Mouse (Mus musculus): ENCODE measurements at regions not wholly inside any gene's neighbourhood (a gene's known extent, or its start where the extent isn't known, plus 50 kb on each side); places are given as distances from the start of the nearest gene placed in this dataset.

GRCm38 (mm10) chr13:16669281-16669680, 657.6 kb downstream of the Inhba start:
- CTCF ChIA-PET: no interaction called here

DNA sequence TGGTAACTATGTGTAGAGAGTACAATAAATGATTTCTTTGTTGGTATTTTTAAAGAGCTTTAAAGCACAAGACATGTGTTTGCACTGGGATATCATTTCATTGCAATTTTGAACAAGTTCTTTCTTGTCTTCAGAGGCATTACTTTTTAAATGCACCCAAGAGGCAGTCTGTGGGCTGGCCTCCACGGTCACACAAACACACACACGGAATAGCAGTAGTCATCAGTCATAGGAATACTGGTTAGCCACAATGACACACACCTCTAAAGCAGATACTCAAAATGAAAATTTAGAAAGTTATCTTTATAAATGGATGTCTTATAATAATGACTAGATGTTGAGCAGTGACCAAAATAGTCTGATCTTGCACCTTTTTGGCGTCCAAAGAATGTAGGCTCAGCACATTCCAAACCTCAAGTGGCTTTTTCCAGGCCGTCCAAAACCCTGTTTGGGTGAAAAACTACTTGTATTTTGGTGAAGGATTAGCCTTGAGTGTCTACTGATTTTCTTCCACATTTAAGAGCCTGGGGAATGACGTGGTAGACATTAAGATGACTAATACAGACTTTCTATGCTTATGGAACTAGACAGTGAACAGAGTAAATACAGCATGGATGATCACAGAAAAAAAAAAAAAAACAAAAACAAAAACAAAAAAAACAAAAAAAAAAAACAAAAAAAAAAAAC, 658.5 kb downstream of the Inhba start:
- CTCF ChIA-PET: no interaction called here

DNA sequence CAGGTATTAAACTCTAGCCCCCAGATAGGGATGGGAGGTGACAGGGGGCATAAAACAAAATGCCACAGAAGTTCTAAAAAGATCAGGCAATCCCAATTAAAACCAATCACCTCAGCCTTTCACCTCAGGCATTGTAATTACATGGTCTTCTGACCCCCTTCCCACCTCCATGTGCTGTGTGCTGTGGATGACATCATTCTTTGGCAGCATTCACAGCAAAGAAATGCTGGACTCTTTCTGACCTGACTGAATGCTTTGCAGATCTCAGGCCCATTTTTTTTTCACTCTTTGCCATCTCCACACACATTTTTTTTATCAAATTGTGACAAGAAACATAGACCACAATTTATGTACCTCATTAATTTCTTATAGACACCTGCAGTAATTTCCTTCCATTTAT, 659.1 kb downstream of the Inhba start:
- CTCF ChIA-PET: no interaction called here

DNA sequence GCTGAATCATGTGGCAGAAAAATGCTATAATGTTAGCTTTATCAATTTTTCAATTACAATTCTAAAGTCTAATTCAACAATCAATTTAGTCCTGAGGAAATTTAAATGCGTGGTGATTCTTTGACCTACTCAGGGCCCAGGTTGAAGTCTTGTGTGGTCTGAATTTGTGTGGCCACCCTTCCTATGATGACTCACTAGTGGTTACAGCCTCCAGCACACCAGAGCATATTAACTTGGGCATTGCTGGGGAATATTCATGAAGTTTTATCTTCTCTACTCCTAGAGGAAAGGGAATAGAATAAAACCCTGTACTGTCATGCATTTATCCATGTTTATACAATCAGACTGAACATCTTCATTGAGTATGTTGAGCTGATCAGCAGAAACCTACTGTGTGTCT, 665.2 kb downstream of the Inhba start:
- CTCF ChIA-PET: no interaction called here

DNA sequence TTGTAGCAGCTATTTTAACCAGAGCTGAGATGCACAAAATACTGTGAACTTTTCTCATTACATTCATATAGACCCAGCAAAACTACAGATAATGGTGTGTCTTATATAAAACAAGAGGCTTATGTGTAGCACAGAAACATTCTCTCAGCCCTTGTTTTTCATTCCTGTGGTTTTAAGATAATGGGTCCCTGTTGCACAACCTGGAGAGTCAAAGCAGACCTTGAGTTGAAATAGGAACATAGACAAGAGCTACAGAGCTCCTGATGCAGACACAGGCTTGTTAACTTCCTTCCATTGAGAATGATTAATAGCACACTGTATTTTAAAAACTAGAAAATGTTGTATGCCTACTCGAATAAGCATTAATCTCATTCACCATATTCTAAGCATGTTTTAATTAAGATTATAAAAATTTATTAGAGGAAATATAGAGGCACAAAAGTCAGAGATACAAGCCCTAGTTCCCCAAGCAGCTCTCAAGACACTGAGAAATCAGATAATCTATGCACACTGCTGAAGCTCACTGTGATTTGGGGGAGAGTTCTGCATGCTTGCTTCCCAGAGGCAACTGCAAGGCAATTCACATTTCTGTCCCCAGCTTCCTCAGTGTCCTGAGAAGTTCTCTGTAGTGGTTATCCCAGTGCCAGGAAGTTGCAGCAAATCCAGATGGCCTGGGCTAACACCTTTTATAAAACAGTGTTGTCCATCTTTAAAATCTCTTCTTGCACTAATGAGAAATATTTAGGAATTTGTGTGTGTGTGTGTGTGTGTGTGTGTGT, 666.8 kb downstream of the Inhba start:
- CTCF ChIA-PET: no interaction called here

GRCm38 (mm10) chr13:16694201-16694600, 682.5 kb downstream of the Inhba start:
- CTCF ChIA-PET: no interaction called here

- CTCF ChIA-PET: no interaction called here
These were observed 689.3 kb downstream of the Inhba start for GRCm38 (mm10) chr13:16700934-16701333.

GRCm38 (mm10) chr13:16702138-16702537, 690.5 kb downstream of the Inhba start:
- CTCF ChIA-PET: no interaction called here

DNA sequence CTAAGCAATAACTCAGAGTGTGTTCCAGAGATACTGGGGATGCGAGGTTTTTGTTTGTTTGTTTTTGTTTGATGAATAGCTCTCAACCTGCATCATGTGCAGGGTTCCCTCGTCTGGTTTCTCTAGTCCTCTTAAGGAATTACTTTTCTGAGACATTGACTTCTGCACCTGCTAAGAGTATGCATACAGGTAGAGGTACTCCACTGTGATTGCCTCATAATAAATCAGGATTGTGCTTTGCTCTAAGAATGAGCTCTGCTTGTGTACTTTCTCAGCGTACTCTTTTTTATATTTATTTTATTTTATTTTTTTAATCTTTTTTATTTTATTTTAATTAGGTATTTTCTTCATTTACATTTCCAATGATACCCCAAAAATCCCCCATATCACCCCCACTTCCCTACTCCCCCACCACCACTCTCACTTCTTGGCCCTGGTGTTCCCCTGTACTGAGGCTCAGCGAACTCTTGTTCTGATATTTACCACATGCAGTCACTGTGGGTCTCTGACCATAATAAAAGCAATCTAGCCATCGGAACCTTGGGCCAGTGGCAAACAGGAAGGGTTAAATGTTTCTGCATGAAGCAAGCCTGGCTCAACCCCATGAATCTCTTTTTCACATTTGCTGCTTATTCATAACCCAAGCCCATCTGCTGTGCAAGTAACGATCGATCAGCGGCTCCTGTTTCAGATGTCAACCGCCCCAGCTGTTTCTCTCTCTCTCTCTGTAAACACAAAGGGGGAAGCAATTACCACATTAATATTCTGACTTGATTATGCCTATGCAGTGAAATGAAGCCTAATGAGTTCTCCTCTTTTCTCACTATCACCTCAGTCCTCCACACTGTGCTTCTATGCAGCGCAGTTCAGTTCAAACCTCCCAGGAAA, 693.8 kb downstream of the Inhba start:
- CTCF ChIA-PET: no interaction called here

GRCm38 (mm10) chr13:16706105-16706442, 694.4 kb downstream of the Inhba start:
- CTCF ChIA-PET: no interaction called here

- CTCF ChIA-PET: no interaction called here
These were observed 703.8 kb downstream of the Inhba start for GRCm38 (mm10) chr13:16715296-16715960.

- CTCF ChIA-PET: no interaction called here
These were observed 704.7 kb downstream of the Inhba start for GRCm38 (mm10) chr13:16716340-16716739.

DNA sequence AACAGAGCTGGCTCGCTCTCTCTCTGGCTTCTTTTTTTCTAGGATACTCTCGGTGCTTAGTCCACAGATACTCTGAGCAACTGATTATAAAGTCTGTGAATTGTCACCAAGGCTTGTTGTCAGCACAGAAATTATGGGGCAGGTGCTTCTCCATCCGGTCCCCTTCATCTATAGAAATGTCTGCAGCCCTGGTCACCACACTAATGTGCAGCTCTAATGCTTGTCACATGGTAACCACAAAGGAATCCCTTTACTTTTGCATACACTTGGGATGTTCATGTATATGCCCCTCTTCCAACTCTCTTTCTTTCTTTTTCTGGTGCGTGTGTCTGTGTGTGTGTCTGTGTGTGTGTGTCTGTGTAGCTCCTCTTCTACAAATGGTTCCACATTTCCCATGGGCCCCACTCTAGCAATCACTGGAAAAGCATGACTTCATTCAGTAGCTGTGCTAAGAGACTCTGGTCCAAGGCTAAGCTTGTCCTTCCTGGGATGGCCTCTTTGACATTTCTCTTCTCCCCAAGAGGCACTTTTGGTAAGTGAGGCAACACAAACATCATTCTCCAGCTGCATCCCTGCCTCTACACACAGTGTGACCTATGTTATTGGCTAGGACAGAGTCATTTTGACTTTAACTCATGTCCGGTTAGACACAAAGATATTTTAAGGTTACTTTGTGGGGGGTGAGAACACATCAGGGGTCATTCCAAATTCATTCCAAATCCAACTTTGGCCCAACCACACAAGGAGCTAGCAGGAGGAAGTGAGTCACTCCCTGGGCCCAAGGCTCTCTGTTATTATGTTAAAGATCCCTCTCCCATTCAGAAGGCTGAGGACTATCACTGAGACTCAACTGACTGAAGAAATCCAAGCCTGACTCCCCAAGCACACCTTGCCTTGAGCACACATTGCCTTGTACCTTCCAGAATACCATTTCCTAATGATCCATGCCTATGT, 705.4 kb downstream of the Inhba start:
- CTCF ChIA-PET: no interaction called here

DNA sequence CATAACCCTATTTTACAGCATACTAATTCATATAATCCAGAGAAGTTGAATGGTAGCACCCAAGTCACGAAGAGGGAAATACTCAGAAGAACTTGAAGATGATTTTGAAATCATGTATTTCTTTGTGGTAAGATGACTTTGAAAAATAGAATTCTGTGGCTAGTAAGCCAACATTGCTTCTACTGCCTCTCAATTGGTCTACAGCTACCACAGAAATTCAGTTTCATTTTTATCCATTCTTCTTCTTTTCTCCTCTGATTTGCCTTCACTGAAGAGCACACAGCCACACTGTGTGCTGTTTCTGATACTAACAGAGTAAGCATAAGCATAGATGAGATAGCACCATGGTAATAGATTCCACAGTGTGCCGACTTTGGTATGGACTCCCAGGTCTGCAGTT, 708.4 kb downstream of the Inhba start:
- CTCF ChIA-PET: no interaction called here

GRCm38 (mm10) chr13:16725350-16725749, 713.7 kb downstream of the Inhba start:
- CTCF ChIA-PET: no interaction called here

- CTCF ChIA-PET: no interaction called here
These were observed 726.7 kb downstream of the Inhba start for GRCm38 (mm10) chr13:16738313-16738712.

GRCm38 (mm10) chr13:16739563-16739962, 727.9 kb downstream of the Inhba start:
- CTCF ChIA-PET: no interaction called here

- CTCF ChIA-PET: no interaction called here
These were observed 732.6 kb downstream of the Inhba start for GRCm38 (mm10) chr13:16744237-16744636.

DNA sequence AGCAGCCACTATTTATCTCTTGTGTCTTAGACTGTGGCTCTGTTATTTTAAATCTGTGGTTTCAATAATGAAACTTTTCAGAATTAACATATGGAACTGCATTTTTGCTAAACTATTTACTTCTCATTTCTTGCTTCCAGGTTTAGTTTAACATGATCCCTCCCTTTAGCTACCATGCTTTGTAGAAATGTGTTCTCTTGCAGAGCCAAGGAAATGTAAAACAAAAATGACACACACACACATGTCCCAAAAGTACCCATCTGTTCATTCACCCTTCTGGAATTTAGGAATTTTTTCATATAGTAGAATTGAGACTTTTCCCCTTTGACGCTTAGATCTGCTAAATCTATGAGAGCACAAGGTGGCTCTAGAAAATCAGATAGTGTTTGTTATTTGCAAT, 734.0 kb downstream of the Inhba start:
- CTCF ChIA-PET: no interaction called here

DNA sequence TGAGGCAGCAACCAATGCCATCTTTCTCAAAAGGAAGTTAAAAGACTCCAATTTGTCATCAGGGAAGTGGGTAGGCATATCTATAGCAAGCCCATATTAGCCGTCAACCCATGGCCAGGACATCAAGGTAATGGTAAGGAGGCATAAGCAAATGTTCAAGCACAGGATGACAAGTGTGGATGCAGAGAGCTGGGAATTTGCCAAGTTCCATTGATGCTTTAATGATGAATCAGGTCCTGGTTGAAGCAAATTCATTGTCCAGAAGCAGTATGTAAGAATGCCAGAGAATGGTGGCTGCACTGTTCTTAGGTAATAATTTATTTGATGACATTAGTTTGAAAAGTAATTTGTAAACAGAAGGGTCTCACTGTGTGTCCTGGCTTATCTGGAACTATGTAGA, 734.8 kb downstream of the Inhba start:
- CTCF ChIA-PET: no interaction called here

GRCm38 (mm10) chr13:16756264-16756663, 744.6 kb downstream of the Inhba start:
- CTCF ChIA-PET: no interaction called here
